Mouse (Mus musculus) MEL (cell line): ENCODE results near the gene Bbs12. TPM values are rescaled to one million over a fixed set of nuclear protein-coding genes. Genes with fewer than 3 reads are reported as not detected.

ENCODE experiments used
- DNase-seq: peaks from one replicate; pipeline ENCODE4 v3.0.0; 2011; ENCODE audit warnings: low read depth, low spot score
- H3K27ac ChIP-seq: 2 replicates; pipeline ENCODE4 v1.5.1; 2012; ENCODE audit warnings: low read depth, mild to moderate bottlenecking, control low read depth, low read length, moderate library complexity; ENCODE audit not compliant: control insufficient read depth
- H3K27me3 ChIP-seq, 2 experiments: fragments of 150-350 bp in 1 of 2; sonication (generic) in 1 of 2; 2 replicates each; pipeline ENCODE4 v1.6.1; 2012; ENCODE audit warnings: low read length in 2 of 2, mild to moderate bottlenecking in 2 of 2, improper control_type of control experiment in 1 of 2, moderate library complexity in 1 of 2; ENCODE audit not compliant: insufficient read depth in 2 of 2, control insufficient read depth in 1 of 2
- H3K36me3 ChIP-seq, 2 experiments: 2 replicates each; pipeline ENCODE4 v1.6.1; 2012 to 2014; ENCODE audit warnings: low read length in 2 of 2, improper control_type of control experiment in 1 of 2, inconsistent platforms in 1 of 2, mild to moderate bottlenecking in 1 of 2; ENCODE audit not compliant: insufficient read depth in 2 of 2, control insufficient read depth in 1 of 2
- H3K4me1 ChIP-seq, 2 experiments: fragments of 150-350 bp in 1 of 2; sonication (generic) in 1 of 2; 2 replicates each; pipeline ENCODE4 v1.6.1; 2012; ENCODE audit warnings: low read length in 2 of 2, improper control_type of control experiment in 1 of 2, mild to moderate bottlenecking in 1 of 2; ENCODE audit not compliant: insufficient read depth in 2 of 2, control insufficient read depth in 1 of 2
- H3K4me3 ChIP-seq, 2 experiments: fragments of 150-350 bp in 1 of 2; sonication (generic) in 1 of 2; 2 replicates each; pipeline ENCODE4 v1.5.1; 2012; ENCODE audit warnings: low read depth in 2 of 2, low read length in 2 of 2, mild to moderate bottlenecking in 2 of 2, moderate library complexity in 2 of 2, control low read depth in 1 of 2, improper control_type of control experiment in 1 of 2; ENCODE audit not compliant: control insufficient read depth in 1 of 2, insufficient read depth in 1 of 2
- H3K79me2 ChIP-seq: 2 replicates; pipeline ENCODE4 v1.6.1; 2012; ENCODE audit warnings: mild to moderate bottlenecking, low read length, moderate library complexity; ENCODE audit not compliant: control insufficient read depth, poor library complexity, insufficient read depth
- H3K9ac ChIP-seq: 2 replicates; pipeline ENCODE4 v1.6.1; 2012; ENCODE audit warnings: low read depth, mild to moderate bottlenecking, control low read depth, low read length, moderate library complexity; ENCODE audit not compliant: control insufficient read depth, poor library complexity, severe bottlenecking
- H3K9me3 ChIP-seq: fragments of 150-350 bp; sonication (generic); replicated peaks from 2 replicates; pipeline ENCODE4 v1.6.1; 2012; ENCODE audit warnings: mild to moderate bottlenecking, low read length, improper control_type of control experiment, moderate library complexity; ENCODE audit not compliant: insufficient read depth
- CHD1 ChIP-seq: IDR thresholded peaks from 2 replicates; pipeline ENCODE4 v1.6.1; 2012; ENCODE audit warnings: low read depth, mild to moderate bottlenecking, inconsistent platforms, low read length, improper control_type of control experiment
- CHD2 ChIP-seq: IDR thresholded peaks from 2 replicates; pipeline ENCODE4 v1.6.1; 2011; ENCODE audit warnings: low read length, improper control_type of control experiment
- CTCF ChIP-seq, 3 experiments: IDR thresholded peaks in 2 of 3; conservative IDR thresholded peaks in 1 of 3; 2 replicates each; pipeline ENCODE4 v1.5.1; 2011 to 2012; ENCODE audit warnings: low read length in 3 of 3, low read depth in 2 of 3, mild to moderate bottlenecking in 2 of 3, improper control_type of control experiment in 1 of 3, inconsistent platforms in 1 of 3, mixed read lengths in 1 of 3, moderate library complexity in 1 of 3; ENCODE audit not compliant: control insufficient read depth in 1 of 3, insufficient read depth in 1 of 3, poor library complexity in 1 of 3, severe bottlenecking in 1 of 3
- ELF1 ChIP-seq: IDR thresholded peaks from 2 replicates; pipeline ENCODE4 v1.6.1; 2014; ENCODE audit warnings: low read depth, mild to moderate bottlenecking, inconsistent platforms, low read length, improper control_type of control experiment, moderate library complexity
- ETS1 ChIP-seq: IDR thresholded peaks from 2 replicates; pipeline ENCODE4 v1.6.1; 2012; ENCODE audit warnings: low read depth, mild to moderate bottlenecking, inconsistent platforms, low read length, improper control_type of control experiment, moderate library complexity
- GATA1 ChIP-seq: IDR thresholded peaks from 2 replicates; pipeline ENCODE4 v1.6.1; 2011; ENCODE audit warnings: low read depth, low read length, improper control_type of control experiment
- JUND ChIP-seq: IDR thresholded peaks from 2 replicates; pipeline ENCODE4 v1.6.1; 2011; ENCODE audit warnings: low read depth, mild to moderate bottlenecking, improper control_type of control experiment, low read length
- KAT2A ChIP-seq: conservative IDR thresholded peaks from 2 replicates; pipeline ENCODE4 v1.6.1; 2012; ENCODE audit warnings: low read depth, low read length, improper control_type of control experiment, inconsistent platforms
- MAFK ChIP-seq: IDR thresholded peaks from 2 replicates; pipeline ENCODE4 v1.6.1; 2011; ENCODE audit warnings: low read depth, mild to moderate bottlenecking, low read length, improper control_type of control experiment, borderline replicate concordance
- MEF2A ChIP-seq: IDR thresholded peaks from 2 replicates; pipeline ENCODE4 v1.6.1; 2014; ENCODE audit warnings: low read depth, mild to moderate bottlenecking, inconsistent platforms, low read length, improper control_type of control experiment; ENCODE audit not compliant: poor library complexity, insufficient replicate concordance, severe bottlenecking; ENCODE audit errors: extremely low read depth
- MYC ChIP-seq: IDR thresholded peaks from 2 replicates; pipeline ENCODE4 v1.6.1; 2011; ENCODE audit warnings: low read depth, mild to moderate bottlenecking, low read length, improper control_type of control experiment, moderate library complexity
- NRF1 ChIP-seq: IDR thresholded peaks from 2 replicates; pipeline ENCODE4 v1.6.1; 2014; ENCODE audit warnings: low read depth, mild to moderate bottlenecking, inconsistent platforms, low read length, improper control_type of control experiment, moderate library complexity; ENCODE audit not compliant: poor library complexity, insufficient read depth, severe bottlenecking
- POLR2AphosphoS2 ChIP-seq: IDR thresholded peaks from 2 replicates; pipeline ENCODE4 v1.6.1; 2011; ENCODE audit warnings: low read length, improper control_type of control experiment
- POLR2AphosphoS5 ChIP-seq: IDR thresholded peaks from 2 replicates; pipeline ENCODE4 v1.6.1; 2012; ENCODE audit warnings: low read depth, borderline replicate concordance, mild to moderate bottlenecking, inconsistent platforms, low read length, moderate library complexity, mixed read lengths
- RCOR1 ChIP-seq: IDR thresholded peaks from 2 replicates; pipeline ENCODE4 v1.6.1; 2012; ENCODE audit warnings: low read depth, mild to moderate bottlenecking, inconsistent platforms, low read length, improper control_type of control experiment
- SMC3 ChIP-seq: IDR thresholded peaks from 2 replicates; pipeline ENCODE4 v1.6.1; 2011; ENCODE audit warnings: low read depth, low read length, improper control_type of control experiment
- TAL1 ChIP-seq: IDR thresholded peaks from 2 replicates; pipeline ENCODE4 v1.6.1; 2012; ENCODE audit warnings: mild to moderate bottlenecking, inconsistent platforms, low read length, moderate library complexity, mixed read lengths
- ZC3H11A ChIP-seq: IDR thresholded peaks from 2 replicates; pipeline ENCODE4 v1.6.1; 2012; ENCODE audit warnings: low read depth, mild to moderate bottlenecking, inconsistent platforms, low read length, improper control_type of control experiment
- ZNF384 ChIP-seq: IDR thresholded peaks from 2 replicates; pipeline ENCODE4 v1.6.1; 2012; ENCODE audit warnings: low read depth, mild to moderate bottlenecking, inconsistent platforms, low read length, improper control_type of control experiment
- polyA plus RNA-seq, 2 experiments: library from polyadenylated mRNA; stranded (reverse) in 1 of 2; unstranded in 1 of 2; fragments of >175 nt in 1 of 2; fragments of >200 nt in 1 of 2; gene quantifications; 2 replicates each; pipeline versions ENCODE4 v1.2.1 to v1.2.4; 2012; ENCODE audit warnings: low replicate concordance in 2 of 2, low read depth in 1 of 2; ENCODE audit not compliant: insufficient read length in 2 of 2, insufficient read depth in 1 of 2, missing spikeins in 1 of 2
- total RNA-seq: library from RNA; depleted of rRNA; stranded (reverse); fragments of 300-350 nt; gene quantifications from 2 replicates; pipeline ENCODE4 v1.2.3, GENCODE M21; 2012

Bbs12 gene
- total and polyA plus RNA-seq, 3 experiments = 5.7 to 7.1 TPM; not detected in 1

GRCm38 (mm10) chr3:37365144-37365543, 52.8 kb downstream of the Bbs12 start:
- H3K36me3 ChIP-seq = peaks cover 0 to 4% of the 10 kb centered on the region in 2 experiments; a peak in 2 of 4 replicates
- no peak overlapping the region; the same call in 1 of the 2 replicates for H3K9ac ChIP-seq
- H3K27me3 ChIP-seq = no peaks in the 10 kb centered on the region; a peak in 1 of 4 replicates
- no peak for TF ChIP-seq RCOR1
- no peak overlapping the region for H3K27ac ChIP-seq
- H3K9me3 ChIP-seq = no peaks in the 10 kb centered on the region
- H3K4me1 ChIP-seq = peaks cover 0 to 12% of the 10 kb centered on the region in 2 experiments; a peak in 2 of 4 replicates
- DNase-seq = no peak
- no peaks in the 10 kb centered on the region for H3K79me2 ChIP-seq
- no peak overlapping the region for H3K4me3 ChIP-seq

DNA sequence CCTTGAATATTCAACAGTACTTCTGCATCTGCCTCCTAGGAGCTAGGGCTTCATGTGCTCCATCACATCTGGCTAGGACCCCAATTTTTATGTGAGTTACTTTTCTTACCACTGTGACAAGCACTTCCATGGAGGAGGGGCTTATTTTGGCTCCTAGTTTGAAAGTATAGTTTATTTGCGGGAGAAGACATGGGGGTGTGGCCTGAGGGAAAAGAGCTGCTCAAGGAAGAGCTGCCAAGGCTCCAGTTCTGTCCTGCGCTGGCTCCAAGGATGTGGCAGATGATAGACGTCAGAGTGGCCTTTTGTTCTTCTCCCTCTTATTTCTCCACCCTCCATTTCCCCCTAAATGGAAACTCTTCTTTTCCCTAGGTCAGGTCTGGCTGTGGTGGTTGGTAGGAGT, 53.6 kb downstream of the Bbs12 start:
- no peak overlapping the region for H3K9ac ChIP-seq
- no peak overlapping the region for H3K27ac ChIP-seq
- H3K4me1 ChIP-seq = peaks cover 0 to 12% of the 10 kb centered on the region in 2 experiments; a peak in 2 of 4 replicates
- no peak for DNase-seq
- no peaks in the 10 kb centered on the region; a peak in 1 of 4 replicates for H3K27me3 ChIP-seq
- peaks cover 0 to 4% of the 10 kb centered on the region in 2 experiments; a peak in 2 of 4 replicates for H3K36me3 ChIP-seq
- no peaks in the 10 kb centered on the region for H3K79me2 ChIP-seq
- TF ChIP-seq ETS1 (no peak), TAL1 (no peak), ELF1 (no peak)
- H3K4me3 ChIP-seq = no peak overlapping the region; a peak in 1 of 4 replicates
- H3K9me3 ChIP-seq = no peaks in the 10 kb centered on the region

DNA sequence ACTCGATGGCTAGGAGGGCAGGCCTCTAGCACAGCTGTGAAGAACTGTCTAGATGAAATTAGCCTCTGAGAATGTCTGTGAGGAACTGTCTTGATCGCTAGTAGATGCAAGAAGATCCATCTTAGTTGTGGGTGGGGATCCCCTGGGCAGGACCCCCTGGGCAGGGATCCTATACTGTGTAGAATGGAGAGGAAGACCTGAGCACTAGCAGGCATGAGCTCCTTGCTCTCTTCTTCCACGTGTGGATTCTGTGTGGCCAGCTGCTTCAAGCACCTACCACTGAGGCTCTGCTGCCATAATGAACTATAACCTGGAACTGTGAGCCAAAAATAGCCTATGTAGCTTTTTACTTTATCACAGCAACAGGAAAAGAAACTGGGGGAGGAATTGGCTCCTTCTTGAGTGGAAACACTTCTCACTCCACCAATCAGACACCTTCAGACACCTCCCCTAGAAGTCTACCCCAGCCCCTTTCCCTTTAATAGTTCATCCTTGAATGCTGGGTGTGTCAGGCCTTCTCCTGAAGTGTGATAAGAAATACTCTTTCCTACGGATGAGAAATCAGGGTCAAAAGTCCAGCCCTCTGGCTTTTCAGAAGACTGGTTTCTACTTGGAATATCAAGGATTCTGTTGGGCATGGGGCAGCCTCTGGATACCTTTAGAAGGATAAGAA, 54.2 kb downstream of the Bbs12 start:
- Histone ChIP-seq H3K9me3 (no peaks in the 10 kb centered on the region), H3K27ac (no peak overlapping the region), H3K4me3 (no peak overlapping the region), H3K27me3 (no peaks in the 10 kb centered on the region; a peak in 1 of 4 replicates), H3K9ac (no peak overlapping the region), H3K79me2 (no peaks in the 10 kb centered on the region), H3K36me3 (peaks cover 0 to 4% of the 10 kb centered on the region in 2 experiments; a peak in 2 of 4 replicates), H3K4me1 (peaks cover 0 to 12% of the 10 kb centered on the region in 2 experiments; a peak in 2 of 4 replicates)
- DNase-seq = no peak
- TF ChIP-seq MEF2A (no peak), MYC (no peak), ETS1 (no peak), CHD1 (no peak), JUND (no peak), RCOR1 (no peak), POLR2AphosphoS5 (no peak), ZNF384 (no peak), POLR2AphosphoS2 (no peak), CHD2 (no peak), NRF1 (no peak), SMC3 (no peak), GATA1 (no peak), MAFK (no peak), CTCF (IDR thresholded peaks at IDR 0.05 in 2 of 3, conservative IDR thresholded peaks at IDR 0.05 in 1 of 3; ENCODE audit: control insufficient read depth in 1 of 3, insufficient read depth in 1 of 3, low read depth in 2 of 3, low read length in 3 of 3, poor library complexity in 1 of 3, severe bottlenecking in 1 of 3) (no peak), TAL1 (no peak), KAT2A (no peak), ZC3H11A (no peak)
